Comparison of ENCODE assay signal across 30 mouse cellular contexts in genomic region chr1:171787281-171788015, GRCm38 (mm10). TPM values are rescaled to one million over a fixed set of nuclear protein-coding genes. Genes with fewer than 3 reads are reported as not detected.
DNase-seq lines count a peak whose midpoint lies in the region; ATAC-seq and TF ChIP-seq lines count a peak whose summit lies in the region.
"Had no signal": no experiment of that assay in that cellular context is flagged by ENCODE, and none has a peak within 500 bp of the region (broad histone marks: within the 10 kb centered on the region; RNA-seq: fewer than 3 reads in every experiment).

No protein-coding gene starts in this region.

- DNase-seq in CD4-positive, CD25-positive, alpha-beta regulatory T cell, adult 2 months (ENCODE audit: low read depth, low spot score), result peak; percentile 40
- DNase-seq in midbrain, postnatal 0 days (ENCODE audit: low spot score), result no peak
- DNase-seq in midbrain, embryonic 14.5 days, result no peak
- DNase-seq in MEL (ENCODE audit: low read depth, low spot score), result no peak
- DNase-seq in adrenal gland, postnatal 4 days (ENCODE audit: low spot score in 2 of 2), result no peak
- no peak for DNase-seq in embryo, embryonic 9.5 days (ENCODE audit: extremely low spot score)
- DNase-seq: adrenal gland, postnatal 14 days; cerebellum, adult 11-12 months; cerebellum, adult 9-11 months; forebrain, postnatal 0 days; gastrocnemius, postnatal 10 days; heart, postnatal 10 days; kidney, adult 2 months; kidney, postnatal 4 days; spleen, adult 18-20 months had no signal

- H3K27me3 ChIP-seq in midbrain, postnatal 0 days (ENCODE audit: insufficient read depth, low read length), result no peaks in the 10 kb centered on the region
- no peaks in the 10 kb centered on the region for H3K27me3 ChIP-seq in midbrain, embryonic 14.5 days (ENCODE audit: control insufficient read depth, insufficient read depth, low read length)
- no peaks in the 10 kb centered on the region for H3K27me3 ChIP-seq in MEL (ENCODE audit: control insufficient read depth in 1 of 2, insufficient read depth in 2 of 2, low read length in 2 of 2)
- H3K27me3 ChIP-seq: embryonic facial prominence, embryonic 15.5 days; forebrain, embryonic 12.5 days; heart, embryonic 13.5 days; limb, embryonic 12.5 days; midbrain, embryonic 13.5 days; neural tube, embryonic 15.5 days; stomach, embryonic 15.5 days had no signal

- no peak overlapping the region for H3K27ac ChIP-seq in midbrain, postnatal 0 days (ENCODE audit: low read depth, low read length)
- H3K27ac ChIP-seq in midbrain, embryonic 14.5 days (replicated peaks; ENCODE audit: low read depth, low read length), result no peak overlapping the region
- H3K27ac ChIP-seq in MEL (ENCODE audit: control insufficient read depth, low read depth, low read length), result no peak overlapping the region
- H3K27ac ChIP-seq: embryonic facial prominence, embryonic 10.5 days; embryonic facial prominence, embryonic 15.5 days; forebrain, embryonic 12.5 days; heart, embryonic 13.5 days; hindbrain, embryonic 14.5 days; kidney, postnatal 0 days; limb, embryonic 12.5 days; macrophage; midbrain, embryonic 13.5 days; neural tube, embryonic 15.5 days; stomach, embryonic 15.5 days had no signal

- no peak for TF ChIP-seq POLR2A in MEL (IDR thresholded peaks at IDR 0.05; ENCODE audit: control insufficient read depth in 1 of 2, insufficient read depth in 1 of 2, low read depth in 1 of 2, low read length in 2 of 2, poor library complexity in 1 of 2)

- no peak overlapping the region for H3K9ac ChIP-seq in midbrain, postnatal 0 days (replicated peaks; ENCODE audit: low read length, poor library complexity, severe bottlenecking)
- H3K9ac ChIP-seq in midbrain, embryonic 14.5 days (replicated peaks; ENCODE audit: low read length), result no peak overlapping the region
- no peak overlapping the region for H3K9ac ChIP-seq in MEL (ENCODE audit: control insufficient read depth, low read depth, low read length, poor library complexity, severe bottlenecking)
- H3K9ac ChIP-seq: embryonic facial prominence, embryonic 15.5 days; forebrain, embryonic 12.5 days; forebrain, postnatal 0 days; heart, embryonic 13.5 days; hindbrain, embryonic 14.5 days; limb, embryonic 12.5 days; midbrain, embryonic 13.5 days; neural tube, embryonic 15.5 days; stomach, embryonic 15.5 days had no signal

- no peaks in the 10 kb centered on the region for H3K4me1 ChIP-seq in midbrain, postnatal 0 days (ENCODE audit: insufficient read depth, low read length)
- no peaks in the 10 kb centered on the region for H3K4me1 ChIP-seq in midbrain, embryonic 14.5 days (ENCODE audit: control insufficient read depth, insufficient read depth, low read length)
- peaks cover 9 to 19% of the 10 kb centered on the region in 2 experiments for H3K4me1 ChIP-seq in MEL (ENCODE audit: control insufficient read depth in 1 of 2, insufficient read depth in 2 of 2, low read length in 2 of 2)
- H3K4me1 ChIP-seq: embryonic facial prominence, embryonic 10.5 days; embryonic facial prominence, embryonic 15.5 days; forebrain, embryonic 12.5 days; limb, embryonic 12.5 days; midbrain, embryonic 13.5 days; neural tube, embryonic 15.5 days; stomach, embryonic 15.5 days had no signal

- no peaks in the 10 kb centered on the region for H3K79me2 ChIP-seq in MEL (ENCODE audit: control insufficient read depth, insufficient read depth, low read length, poor library complexity)

- TF ChIP-seq CTCF in midbrain, postnatal 0 days (IDR thresholded peaks at IDR 0.05), result peak; percentile 16; the same call in 1 of the 2 replicates
- peak in 2 of 3 experiments; percentile 34 to 36; a peak in 4 of 6 replicates for TF ChIP-seq CTCF in MEL (IDR thresholded peaks at IDR 0.05 in 2 of 3, conservative IDR thresholded peaks at IDR 0.05 in 1 of 3; ENCODE audit: control insufficient read depth in 1 of 3, insufficient read depth in 1 of 3, low read depth in 2 of 3, low read length in 3 of 3, poor library complexity in 1 of 3, severe bottlenecking in 1 of 3)

- H3K4me2 ChIP-seq in midbrain, postnatal 0 days (ENCODE audit: low read depth, low read length, poor library complexity, severe bottlenecking), result no peak overlapping the region
- H3K4me2 ChIP-seq in midbrain, embryonic 14.5 days (ENCODE audit: low read length), result no peak overlapping the region
- H3K4me2 ChIP-seq: embryonic facial prominence, embryonic 15.5 days; forebrain, embryonic 12.5 days; heart, embryonic 13.5 days; hindbrain, embryonic 14.5 days; limb, embryonic 12.5 days; midbrain, embryonic 13.5 days; neural tube, embryonic 15.5 days; stomach, embryonic 15.5 days had no signal

- WGBS in midbrain, postnatal 0 days, result 71% methylated on average over 6 of the region's 6 CpGs
- WGBS in midbrain, embryonic 14.5 days, result 74% methylated on average over 6 of the region's 6 CpGs

- H3K36me3 ChIP-seq in midbrain, postnatal 0 days (ENCODE audit: insufficient read depth, low read length), result no peaks in the 10 kb centered on the region
- no peaks in the 10 kb centered on the region for H3K36me3 ChIP-seq in midbrain, embryonic 14.5 days (ENCODE audit: control insufficient read depth, insufficient read depth, low read length)
- H3K36me3 ChIP-seq in MEL (ENCODE audit: control insufficient read depth in 1 of 2, insufficient read depth in 2 of 2, low read length in 2 of 2), result peaks cover 0 to 22% of the 10 kb centered on the region in 2 experiments; a peak in 2 of 4 replicates
- H3K36me3 ChIP-seq: embryonic facial prominence, embryonic 10.5 days; embryonic facial prominence, embryonic 15.5 days; forebrain, embryonic 12.5 days; G1E; heart, embryonic 13.5 days; limb, embryonic 12.5 days; midbrain, embryonic 13.5 days; neural tube, embryonic 15.5 days; stomach, embryonic 15.5 days had no signal

- no peak for TF ChIP-seq EP300 in MEL (IDR thresholded peaks at IDR 0.05; ENCODE audit: low read depth in 1 of 2, low read length in 2 of 2)

- no peaks in the 10 kb centered on the region for H3K9me3 ChIP-seq in midbrain, postnatal 0 days (ENCODE audit: low read length)
- H3K9me3 ChIP-seq in midbrain, embryonic 14.5 days (ENCODE audit: control insufficient read depth, low read length), result no peaks in the 10 kb centered on the region
- no peaks in the 10 kb centered on the region for H3K9me3 ChIP-seq in MEL (replicated peaks; ENCODE audit: insufficient read depth, low read length)
- H3K9me3 ChIP-seq: embryonic facial prominence, embryonic 10.5 days; embryonic facial prominence, embryonic 15.5 days; forebrain, embryonic 12.5 days; limb, embryonic 12.5 days; midbrain, embryonic 13.5 days; neural tube, embryonic 15.5 days; stomach, embryonic 15.5 days had no signal

- ATAC-seq in CD4-positive, CD25-positive, alpha-beta regulatory T cell, adult 4 months, result no peak
- no peak for ATAC-seq in midbrain, postnatal 0 days (ENCODE audit: low FRiP score)
- ATAC-seq in midbrain, embryonic 14.5 days (ENCODE audit: low FRiP score, low TSS enrichment), result no peak
- ATAC-seq: midbrain, embryonic 13.5 days; Patski had no signal

- H3K4me3 ChIP-seq in midbrain, postnatal 0 days (ENCODE audit: low read depth, low read length), result no peak overlapping the region
- no peak overlapping the region for H3K4me3 ChIP-seq in midbrain, embryonic 14.5 days (replicated peaks; ENCODE audit: low read depth, low read length)
- H3K4me3 ChIP-seq in MEL (ENCODE audit: control insufficient read depth in 1 of 2, insufficient read depth in 1 of 2, low read depth in 2 of 2, low read length in 2 of 2), result no peak overlapping the region
- H3K4me3 ChIP-seq: embryonic facial prominence, embryonic 10.5 days; embryonic facial prominence, embryonic 15.5 days; forebrain, embryonic 12.5 days; heart, embryonic 13.5 days; limb, embryonic 12.5 days; midbrain, embryonic 13.5 days; neural tube, embryonic 15.5 days; stomach, embryonic 15.5 days had no signal

- TF ChIP-seq RAD21 in MEL (IDR thresholded peaks at IDR 0.05; ENCODE audit: low read depth, low read length), result peak; percentile 11

TF ChIP-seq in MEL, 35 proteins besides CTCF, POLR2A, EP300 and RAD21:
- TF ChIP-seq NELFE (IDR thresholded peaks at IDR 0.05; ENCODE audit: low read depth, low read length) (no peak), GATA1 (IDR thresholded peaks at IDR 0.05; ENCODE audit: low read depth, low read length) (no peak), USF1 (IDR thresholded peaks at IDR 0.05; ENCODE audit: low read depth, low read length) (no peak), TBP (IDR thresholded peaks at IDR 0.05; ENCODE audit: low read depth, low read length) (no peak), MYB (IDR thresholded peaks at IDR 0.05; ENCODE audit: low read depth, low read length) (no peak), KAT2A (conservative IDR thresholded peaks at IDR 0.05; ENCODE audit: low read depth, low read length) (no peak), GABPA (IDR thresholded peaks at IDR 0.05; ENCODE audit: low read depth, low read length) (no peak), TAL1 (IDR thresholded peaks at IDR 0.05; ENCODE audit: low read length) (no peak), ZNF384 (IDR thresholded peaks at IDR 0.05; ENCODE audit: low read depth, low read length) (no peak), NRF1 (IDR thresholded peaks at IDR 0.05; ENCODE audit: insufficient read depth, low read depth, low read length, poor library complexity, severe bottlenecking) (no peak), CHD2 (IDR thresholded peaks at IDR 0.05; ENCODE audit: low read length) (no peak), MEF2A (IDR thresholded peaks at IDR 0.05; ENCODE audit: extremely low read depth, insufficient replicate concordance, low read depth, low read length, poor library complexity, severe bottlenecking) (no peak)

RNA-seq across cellular contexts. Expression of gene Slamf1, which starts 20.5 kb away (rescaled TPM):
- 10 to 100 TPM; 72.6 to 97.4 TPM for polyA plus RNA-seq in CD4-positive, CD25-positive, alpha-beta regulatory T cell, adult 4 months (2017; shearing (Covaris generic))
- total RNA-seq in midbrain, postnatal 0 days (2014; rRNA removed), result 0.11 and 0.85 TPM in 2 replicates
- 0.19 and 0.21 TPM in 2 replicates for polyA plus RNA-seq in midbrain, postnatal 0 days (2015; fragmentation: Nextera tagmentation; extraction: Ambion mirVana)
- polyA plus RNA-seq in midbrain, embryonic 14.5 days (2014; fragmentation: Nextera tagmentation; extraction: Ambion mirVana), result 0.05 and 0.15 TPM in 2 replicates
- total RNA-seq in MEL (2012; rRNA removed), result 0.72 and 0.73 TPM in 2 replicates
- 1 to 10 TPM in 1 of 2 experiments, not detected in 1; 1.3 TPM for polyA plus RNA-seq in MEL (2012; ENCODE audit: insufficient read depth in 1 of 2, insufficient read length in 2 of 2, low read depth in 1 of 2, low replicate concordance in 2 of 2, missing spikeins in 1 of 2)
- under 1 TPM; 0.14 to 0.17 TPM for total RNA-seq in adrenal gland, postnatal 4 days (2021)
- polyA plus RNA-seq: G1E; liver, adult 2 months had no signal

RNA-seq across cellular contexts. Expression of gene Cd84, which starts 52.0 kb away (rescaled TPM):
- 100 to 1,000 TPM; 206 to 219 TPM for polyA plus RNA-seq in CD4-positive, CD25-positive, alpha-beta regulatory T cell, adult 4 months (2017; shearing (Covaris generic))
- total RNA-seq in midbrain, postnatal 0 days (2014; rRNA removed), result 1.6 and 2.4 TPM in 2 replicates
- polyA plus RNA-seq in midbrain, postnatal 0 days (2015; fragmentation: Nextera tagmentation; extraction: Ambion mirVana), result 1.1 and 1.9 TPM in 2 replicates
- 0.51 and 1.2 TPM in 2 replicates for polyA plus RNA-seq in midbrain, embryonic 14.5 days (2014; fragmentation: Nextera tagmentation; extraction: Ambion mirVana)
- total RNA-seq in MEL (2012; rRNA removed), result 6.8 and 7.7 TPM in 2 replicates
- 10 to 100 TPM in 1 of 2 experiments, not detected in 1; 10.4 TPM for polyA plus RNA-seq in MEL (2012; ENCODE audit: insufficient read depth in 1 of 2, insufficient read length in 2 of 2, low read depth in 1 of 2, low replicate concordance in 2 of 2, missing spikeins in 1 of 2)
- 1 to 10 TPM; 3.8 to 5.4 TPM for total RNA-seq in adrenal gland, postnatal 4 days (2021)
- polyA plus RNA-seq: G1E had no signal

Comparison
In these comparisons a context has a peak if more than half of its experiments do, and no peak if none do; other contexts are left out.
1. RNA of gene Slamf1, which starts 20.5 kb away (polyA plus RNA-seq): 72.6 to 97.4 TPM in CD4-positive, CD25-positive, alpha-beta regulatory T cell, adult 4 months; 1.3 TPM in MEL, 0.19 to 0.21 TPM in midbrain, postnatal 0 days and 0.05 to 0.15 TPM in midbrain, embryonic 14.5 days; every median in the first group is over 10 times any median in the second.